Mouse (Mus musculus) cerebellum, adult 2 months (tissue): ENCODE measurements at regions not wholly inside any gene's neighbourhood (a gene's known extent, or its start where the extent isn't known, plus 50 kb on each side); places are given as distances from the start of the nearest gene placed in this dataset.

Source experiments
- DNase-seq, 2 experiments: peaks; one replicate each; pipeline ENCODE4 v3.0.0; 2021
- H3K27ac ChIP-seq: fragments of 200-500 bp; 2 replicates; pipeline ENCODE4 v1.5.1; 2012; ENCODE audit warnings: low read length, control low read depth, inconsistent platforms; ENCODE audit not compliant: insufficient read depth
- H3K27me3 ChIP-seq: fragments of 200-500 bp; 2 replicates; pipeline ENCODE4 v1.6.1; 2012; ENCODE audit warnings: inconsistent platforms, mild to moderate bottlenecking, low read length, moderate library complexity; ENCODE audit not compliant: control insufficient read depth, insufficient read depth
- H3K4me1 ChIP-seq: fragments of 200-500 bp; 2 replicates; pipeline ENCODE4 v1.6.1; 2011; ENCODE audit warnings: low read length; ENCODE audit not compliant: control insufficient read depth, insufficient read depth
- H3K4me3 ChIP-seq: fragments of 200-500 bp; replicated peaks from 2 replicates; pipeline ENCODE3; 2011; ENCODE audit warnings: mild to moderate bottlenecking, low read depth, low read length, control low read depth; ENCODE audit not compliant: insufficient read depth
- CTCF ChIP-seq: fragments of 200-500 bp; IDR thresholded peaks from 2 replicates; pipeline ENCODE4 v1.5.1; 2011; ENCODE audit warnings: low read depth, mild to moderate bottlenecking, control low read depth, low read length, moderate library complexity, borderline replicate concordance; ENCODE audit not compliant: insufficient read depth
- POLR2A ChIP-seq: fragments of 200-500 bp; IDR thresholded peaks from 2 replicates; pipeline ENCODE4 v1.6.1; 2011; ENCODE audit warnings: low read length, control low read depth, borderline replicate concordance; ENCODE audit not compliant: insufficient read depth
- WGBS: fragments of 180-500 bp; shearing (Covaris S2); methylation state at CpG from one replicate; pipeline ENCODE4 v1.1.7; 2018; 5-methylcytosine and 5-hydroxymethylcytosine counted together

GRCm38 (mm10) chr4:54878531-54878930 lies 66.3 kb upstream of the Zfp462 start:
- Histone ChIP-seq H3K4me3 (no peak overlapping the region), H3K27ac (no peak overlapping the region), H3K4me1 (no peaks in the 10 kb centered on the region), H3K27me3 (no peaks in the 10 kb centered on the region)
- DNase-seq: no peak
- WGBS: 90% methylated on average over 3 of the region's 3 CpGs
- TF ChIP-seq POLR2A: no peak
- no peak for TF ChIP-seq CTCF

GRCm38 (mm10) chr4:54893288-54893687 lies 51.6 kb upstream of the Zfp462 start:
- Histone ChIP-seq H3K4me3 (no peak overlapping the region), H3K27me3 (no peaks in the 10 kb centered on the region), H3K27ac (no peak overlapping the region), H3K4me1 (no peaks in the 10 kb centered on the region)
- WGBS: 62% methylated on average over 5 of the region's 5 CpGs
- DNase-seq: no peak
- TF ChIP-seq CTCF (no peak), POLR2A (no peak)
